Mouse (Mus musculus) ovary, postnatal 14 days (tissue): ENCODE measurements at regions not wholly inside any gene's neighbourhood (a gene's known extent, or its start where the extent isn't known, plus 50 kb on each side); places are given as distances from the start of the nearest gene placed in this dataset.

Experiments used
- DNase-seq: peaks from one replicate; pipeline ENCODE4 v3.0.0; 2022; ENCODE audit warnings: low spot score

GRCm38 (mm10) chr10:84088799-84089778 lies 351.3 kb downstream of the Nuak1 start:
- no peak for DNase-seq

GRCm38 (mm10) chr10:84093919-84094318 lies 346.5 kb downstream of the Nuak1 start:
- no peak for DNase-seq

GRCm38 (mm10) chr10:84097196-84097595 lies 343.2 kb downstream of the Nuak1 start:
- no peak for DNase-seq

- DNase-seq = no peak
Measured at GRCm38 (mm10) chr10:84103985-84104384, 336.4 kb downstream of the Nuak1 start.

GRCm38 (mm10) chr10:84104556-84104955 lies 335.8 kb downstream of the Nuak1 start:
- no peak for DNase-seq

GRCm38 (mm10) chr10:84109680-84110371 lies 330.6 kb downstream of the Nuak1 start:
- DNase-seq = no peak

- no peak for DNase-seq
Measured at GRCm38 (mm10) chr10:84110372-84110985, 329.9 kb downstream of the Nuak1 start.

- no peak for DNase-seq
Measured at GRCm38 (mm10) chr10:84111502-84111901, 328.9 kb downstream of the Nuak1 start.

GRCm38 (mm10) chr10:84111909-84112308 lies 328.5 kb downstream of the Nuak1 start:
- DNase-seq = no peak

GRCm38 (mm10) chr10:84119952-84120550 lies 320.3 kb downstream of the Nuak1 start:
- no peak for DNase-seq

GRCm38 (mm10) chr10:84137019-84137658 lies 303.3 kb downstream of the Nuak1 start:
- no peak for DNase-seq

- DNase-seq = no peak
Measured at GRCm38 (mm10) chr10:84142741-84143454, 297.5 kb downstream of the Nuak1 start.

GRCm38 (mm10) chr10:84143674-84144343 lies 296.6 kb downstream of the Nuak1 start:
- no peak for DNase-seq

- DNase-seq = no peak
Measured at GRCm38 (mm10) chr10:84144344-84144687, 296.1 kb downstream of the Nuak1 start.

- no peak for DNase-seq
Measured at GRCm38 (mm10) chr10:84147305-84147984, 293.0 kb downstream of the Nuak1 start.

GRCm38 (mm10) chr10:84163752-84164151 lies 276.6 kb downstream of the Nuak1 start:
- no peak for DNase-seq

- no peak for DNase-seq
Measured at GRCm38 (mm10) chr10:84165832-84166567, 274.4 kb downstream of the Nuak1 start.

- peak; percentile 10 for DNase-seq
Measured at GRCm38 (mm10) chr10:84166568-84166905, 273.9 kb downstream of the Nuak1 start.

GRCm38 (mm10) chr10:84172828-84173321 lies 267.5 kb downstream of the Nuak1 start:
- DNase-seq = peak; percentile 22
